Mouse (Mus musculus) left cerebral cortex, adult 6 months (tissue): Measurements from ENCODE around the gene Fam205a2. TPM values are rescaled to one million over a fixed set of nuclear protein-coding genes. Genes with fewer than 3 reads are reported as not detected.

Source experiments
- long read RNA-seq, 2 experiments: library from polyadenylated mRNA; unstranded; transcript quantifications; one replicate each; pipeline ENCODE4 v2.0.0; 2019 to 2020
- polyA plus RNA-seq: library from polyadenylated mRNA; unstranded; fragments of <200 nt; fragmentation: Nextera tagmentation; gene quantifications from 2 replicates; pipeline ENCODE4 v1.2.3, GENCODE M21; 2021

Fam205a2 gene
- polyA plus RNA-seq = not detected in 2 replicates
- long read RNA-seq, experiment 1, partial matches to known transcripts = 1 of 5 reads
- long read RNA-seq, experiment 1, other reads (novel, unspliced or antisense) = 4 of 5 reads
- long read RNA-seq, experiment 2, partial matches to known transcripts = 0 of 1 reads
- long read RNA-seq, experiment 2, other reads (novel, unspliced or antisense) = 1 of 1 reads

GRCm38 (mm10) chr4:42528075-42528474, at the start of gene Fam205a2:
Gene Fam205a2, minus strand, starts transcription at chr4:42528175.

Other genes with a start within 250 kb of the Fam205a2 start
- gene Gm21953, start 233.9 kb downstream of the Fam205a2 start, polyA plus RNA-seq = 2.0 TPM in 1 of 2 replicates, not detected in the other
- not detected in 2 replicates for gene Fam205a3, start 209.8 kb downstream of the Fam205a2 start, polyA plus RNA-seq
- 2.0 TPM in 1 of 2 replicates, not detected in the other for gene Gm21586, start 88.8 kb downstream of the Fam205a2 start, polyA plus RNA-seq
- 0.14 TPM in 1 of 2 replicates, not detected in the other for gene Gm2163, start 61.4 kb downstream of the Fam205a2 start, polyA plus RNA-seq
- gene Gm10591, start 84.0 kb upstream of the Fam205a2 start, polyA plus RNA-seq = not detected in 2 replicates
- 1.4 and 4.2 TPM in 2 replicates for gene Gm2564, start 101.5 kb upstream of the Fam205a2 start, polyA plus RNA-seq
- gene Ccl27b, start 127.1 kb upstream of the Fam205a2 start, polyA plus RNA-seq = 6.7 TPM in 1 of 2 replicates, not detected in the other
- 0.28 and 0.69 TPM in 2 replicates for gene Il11ra2, start 133.7 kb upstream of the Fam205a2 start, polyA plus RNA-seq
- 0.29 and 0.47 TPM in 2 replicates for gene 4930578G10Rik, start 207.4 kb upstream of the Fam205a2 start, polyA plus RNA-seq
- 1.1 and 3.8 TPM in 2 replicates for gene Ccl19, start 228.4 kb upstream of the Fam205a2 start, polyA plus RNA-seq
- gene Ccl21a, start 245.8 kb upstream of the Fam205a2 start, polyA plus RNA-seq = 0.49 and 0.51 TPM in 2 replicates